Mouse (Mus musculus): Measurements from ENCODE around the gene Rasgrp4. TPM values are rescaled to one million over a fixed set of nuclear protein-coding genes. Genes with fewer than 3 reads are reported as not detected.

Rasgrp4 gene
- total RNA-seq, 2 experiments from 2014 or later, result 3.5 to 5.5 TPM

DNA sequence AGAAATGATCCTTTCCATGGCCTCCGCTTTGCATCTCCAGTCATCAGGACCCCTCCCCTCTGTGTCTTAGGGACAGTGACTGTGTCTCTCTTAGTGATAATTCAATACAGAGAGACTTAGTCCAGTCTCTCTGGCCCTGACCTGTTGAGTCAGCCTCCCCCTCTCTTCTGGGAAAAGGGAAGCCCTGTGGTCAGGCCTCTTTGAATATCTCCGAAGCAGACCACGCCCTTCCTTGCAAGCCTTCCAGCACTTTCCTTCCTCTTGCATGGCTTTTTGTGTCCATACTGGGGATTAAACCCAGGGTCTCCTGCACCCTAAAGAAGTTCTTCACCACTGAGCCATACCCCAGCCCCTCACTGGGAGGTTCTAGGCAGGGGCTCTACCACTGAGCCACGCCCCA, 9.4 kb downstream of the Rasgrp4 start:
- no peak for ATAC-seq (replicated peaks; ENCODE audit: low FRiP score, poor library complexity, severe bottlenecking)

DNA sequence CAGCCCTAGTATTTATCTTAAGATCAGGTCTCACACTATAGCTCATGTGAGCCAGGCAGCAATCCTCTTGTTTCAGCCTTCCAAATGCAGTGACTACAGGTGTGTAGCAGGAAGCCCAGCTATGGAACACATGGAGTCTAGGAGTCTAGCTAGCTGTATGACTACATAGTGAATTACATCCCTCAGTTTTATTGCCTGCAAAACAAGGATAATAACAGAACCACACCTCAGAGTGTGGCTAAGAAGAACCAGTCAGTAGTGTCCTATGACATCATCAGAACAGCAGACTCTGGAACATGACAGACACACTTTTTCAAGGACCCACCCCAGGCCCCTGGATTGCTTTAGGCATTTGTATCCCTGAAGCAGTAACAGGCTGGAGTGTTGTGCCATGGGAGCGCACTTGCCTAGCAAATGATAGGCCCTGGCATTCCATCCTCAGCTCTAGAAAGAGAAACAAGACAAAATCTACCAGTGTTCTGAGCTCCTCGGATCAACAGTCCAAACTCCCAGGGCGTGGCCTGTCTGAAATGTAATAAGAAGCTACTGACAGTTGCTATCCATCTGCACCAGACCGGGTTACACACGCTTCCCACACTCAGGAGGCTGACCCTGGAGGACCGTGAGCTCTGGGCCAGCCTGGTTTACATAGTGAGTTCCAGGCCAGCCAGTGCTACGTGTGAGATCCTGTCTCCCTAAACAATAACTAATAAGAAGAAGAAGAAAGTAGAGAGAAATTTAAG, 12.1 kb downstream of the Rasgrp4 start:
- no peak for ATAC-seq (replicated peaks; ENCODE audit: low FRiP score, poor library complexity, severe bottlenecking)

DNA sequence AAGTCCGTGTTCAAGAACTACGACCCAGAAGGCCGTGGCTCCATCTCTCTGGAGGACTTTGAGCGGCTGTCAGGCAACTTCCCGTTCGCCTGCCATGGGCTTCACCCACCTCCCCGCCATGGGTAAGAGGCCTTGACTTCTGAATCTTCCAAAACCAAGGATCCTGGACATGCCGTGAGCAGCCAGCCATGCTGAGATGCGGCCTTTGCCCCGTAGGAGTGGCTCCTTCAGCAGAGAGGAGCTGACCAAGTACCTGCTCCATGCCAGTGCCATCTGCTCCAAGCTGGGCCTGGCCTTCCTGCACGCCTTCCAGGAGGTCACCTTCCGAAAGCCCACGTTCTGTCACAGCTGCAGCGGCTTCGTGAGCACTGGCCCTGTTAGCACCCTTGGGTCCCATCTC, 14.1 kb downstream of the Rasgrp4 start:
- ATAC-seq (replicated peaks; ENCODE audit: low FRiP score, poor library complexity, severe bottlenecking), result no peak

DNA sequence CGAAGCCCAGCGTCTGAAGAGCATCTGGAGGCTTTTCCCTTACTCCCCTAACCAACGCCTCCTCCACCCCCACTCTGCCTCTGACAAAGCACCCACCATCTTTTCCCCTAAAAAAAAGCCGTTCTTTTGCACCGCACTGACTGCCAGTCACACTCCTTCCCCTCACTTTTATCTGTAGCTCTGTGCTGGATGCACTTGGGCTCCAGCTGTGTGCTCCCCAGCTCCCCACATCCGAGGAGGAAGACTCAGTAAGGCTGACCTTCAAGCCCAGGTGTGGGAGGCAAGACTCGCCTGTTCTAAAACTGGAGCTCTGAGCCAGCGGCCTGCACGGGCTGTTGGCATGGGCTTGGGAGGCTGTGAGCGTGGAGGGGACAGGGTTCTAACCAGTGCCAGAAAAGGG, 16.8 kb downstream of the Rasgrp4 start:
- no peak for ATAC-seq (replicated peaks; ENCODE audit: low FRiP score, poor library complexity, severe bottlenecking)

DNA sequence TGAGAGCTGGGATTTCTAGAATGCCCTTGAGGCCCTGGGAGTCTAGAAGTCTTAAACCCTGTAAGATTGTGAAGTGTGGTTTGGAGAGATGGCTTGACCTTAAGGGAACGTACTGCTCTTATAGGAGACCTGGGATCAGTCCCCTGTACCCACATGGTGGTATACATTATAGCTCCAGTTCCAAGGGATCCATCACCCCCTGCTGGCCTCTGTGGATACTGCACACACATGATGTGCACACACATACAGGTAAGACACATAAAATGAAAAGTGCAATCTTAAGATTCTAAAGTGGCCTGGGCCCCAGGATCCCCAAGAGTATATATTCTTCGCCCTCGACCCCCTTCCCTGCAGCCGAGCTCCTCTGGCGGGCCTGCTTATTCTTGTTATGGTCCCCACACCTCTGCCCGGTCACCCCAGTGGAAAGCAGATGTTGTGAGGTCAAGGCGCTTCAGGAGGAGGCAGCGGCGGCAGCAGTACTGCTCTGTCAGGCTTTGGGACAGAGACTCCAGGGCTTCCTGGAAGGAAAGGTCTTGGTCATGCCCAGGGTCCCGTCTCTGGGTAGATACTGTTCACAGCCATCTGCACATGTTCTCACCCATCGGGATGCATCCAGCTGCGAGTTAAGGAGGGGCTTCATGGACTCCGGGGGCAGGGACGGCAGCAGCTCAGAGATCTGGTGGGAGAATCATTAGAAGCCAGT, 19.5 kb downstream of the Rasgrp4 start:
- ATAC-seq (replicated peaks; ENCODE audit: low FRiP score, poor library complexity, severe bottlenecking), result no peak

DNA sequence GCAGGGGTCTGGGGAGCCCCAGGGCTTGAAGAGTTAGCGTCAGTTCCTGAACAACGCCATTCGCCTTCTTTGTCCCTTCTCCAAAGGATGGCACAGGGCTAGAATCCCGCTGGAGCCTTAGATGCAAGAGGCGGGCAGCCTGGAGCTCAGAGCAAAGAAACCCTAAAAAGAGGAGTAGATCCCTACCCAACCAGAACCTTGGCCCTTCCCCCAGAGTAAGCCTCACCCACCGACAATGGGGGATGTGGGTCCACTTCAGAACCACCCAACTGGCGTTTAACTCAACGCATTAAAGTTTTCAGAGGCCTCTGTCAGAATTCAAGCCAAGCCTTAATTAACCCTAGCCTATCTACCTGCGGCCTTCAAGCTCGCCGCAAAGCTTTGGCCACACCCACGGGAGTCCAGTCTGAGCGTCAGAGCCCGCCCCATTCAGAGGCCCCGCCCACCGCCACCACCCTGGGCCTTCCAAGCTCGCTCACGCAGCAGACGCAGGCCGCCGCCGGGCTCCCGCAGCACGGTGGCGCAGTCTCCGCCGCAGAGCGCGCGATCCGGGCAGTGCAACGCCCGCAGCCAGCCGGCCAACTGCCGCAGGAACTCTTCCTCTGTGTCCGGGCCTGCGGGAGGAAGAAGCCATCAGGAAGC, 20.7 kb downstream of the Rasgrp4 start:
- peak; percentile 90 for ATAC-seq (replicated peaks; ENCODE audit: low FRiP score, poor library complexity, severe bottlenecking)

DNA sequence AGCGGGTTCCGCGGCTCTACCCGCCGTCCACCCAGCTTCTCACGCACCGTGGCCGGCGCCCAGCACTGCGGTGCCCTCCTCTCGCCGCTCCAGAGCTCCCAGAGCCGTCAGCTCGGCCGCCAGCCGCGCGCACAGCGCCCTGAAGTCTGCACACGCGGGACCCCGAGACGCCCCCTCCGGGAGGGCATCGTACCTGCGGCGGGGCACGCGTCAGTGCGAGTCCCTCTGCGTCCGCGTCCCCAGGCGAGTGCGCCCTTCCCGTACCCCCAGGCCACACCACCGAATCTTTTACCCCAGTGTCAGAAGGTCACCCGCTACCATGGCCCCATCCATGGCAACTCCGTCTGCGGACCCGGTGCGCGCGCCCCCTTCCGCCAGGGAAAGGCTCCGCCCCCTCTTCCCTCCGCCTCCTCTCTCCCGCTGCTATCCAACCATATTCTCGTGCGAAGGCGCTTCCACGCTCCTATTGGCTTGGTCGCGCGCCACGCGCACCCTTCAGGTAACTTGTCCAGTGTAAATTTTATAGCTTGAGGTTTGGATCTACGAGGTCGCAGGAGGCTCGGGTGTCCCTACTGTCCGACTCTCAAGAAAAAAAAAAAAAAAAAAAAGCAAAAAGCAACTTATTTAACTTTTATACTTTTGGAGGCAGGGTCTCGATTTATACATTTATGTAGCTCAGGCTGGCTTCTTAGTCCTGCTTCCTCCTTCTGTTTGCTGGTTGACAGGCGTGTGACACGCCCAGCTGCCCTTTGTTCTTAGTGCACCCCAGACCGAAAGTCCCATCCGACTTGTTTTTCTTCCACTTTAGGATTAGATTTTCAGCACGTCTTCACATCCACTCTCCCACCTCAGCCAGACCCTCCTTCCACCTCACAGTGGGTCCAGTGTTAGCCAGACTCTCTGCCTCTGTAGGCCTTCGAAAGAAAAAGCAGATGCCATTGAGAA, 21.5 kb downstream of the Rasgrp4 start, which contains the start of gene Fam98c:
Gene Fam98c, minus strand, starts transcription at position 397 of the 945 bp plus-strand sequence.
- ATAC-seq (replicated peaks; ENCODE audit: low FRiP score, poor library complexity, severe bottlenecking), result peak; percentile 77

DNA sequence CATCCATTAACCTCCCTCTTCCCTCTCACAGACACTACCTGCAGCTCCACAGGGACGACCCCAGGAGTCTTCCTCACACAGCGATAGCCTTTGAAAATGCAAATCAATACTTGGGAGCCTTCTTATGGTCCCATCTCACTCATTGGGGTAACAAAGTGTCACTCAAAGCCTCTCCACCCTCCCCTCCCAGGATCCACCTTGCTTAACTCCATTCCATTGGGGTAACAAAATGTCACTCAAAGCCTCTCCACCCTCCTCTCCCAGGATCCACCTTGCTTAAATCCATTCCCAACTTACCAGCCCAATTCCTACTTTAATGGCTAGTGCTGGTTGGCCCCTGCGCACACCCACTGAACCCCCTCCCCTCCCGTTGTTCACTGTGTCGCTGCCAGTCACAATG, 23.6 kb downstream of the Rasgrp4 start:
- no peak for ATAC-seq (replicated peaks; ENCODE audit: low FRiP score, poor library complexity, severe bottlenecking)

DNA sequence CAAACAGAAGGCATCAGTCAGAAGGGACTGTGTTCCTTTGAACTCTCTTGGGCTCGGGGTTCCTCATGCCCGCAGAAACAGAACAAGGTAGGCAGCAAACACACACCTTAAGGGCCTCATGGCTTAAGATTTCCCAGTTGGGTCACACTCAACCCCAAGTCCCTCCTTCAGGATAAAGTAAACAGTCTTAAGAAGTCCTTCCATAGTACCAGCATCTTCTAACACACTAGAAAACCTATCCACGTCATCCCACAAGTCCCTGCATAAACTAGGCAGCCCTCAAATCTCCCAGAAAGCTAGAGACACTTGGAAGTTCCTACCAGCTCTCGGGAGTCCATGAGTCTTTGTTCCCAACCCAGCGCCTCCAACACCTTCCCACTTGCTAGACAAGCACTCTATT, 27.6 kb downstream of the Rasgrp4 start:
- ATAC-seq (replicated peaks; ENCODE audit: low FRiP score, poor library complexity, severe bottlenecking), result no peak

DNA sequence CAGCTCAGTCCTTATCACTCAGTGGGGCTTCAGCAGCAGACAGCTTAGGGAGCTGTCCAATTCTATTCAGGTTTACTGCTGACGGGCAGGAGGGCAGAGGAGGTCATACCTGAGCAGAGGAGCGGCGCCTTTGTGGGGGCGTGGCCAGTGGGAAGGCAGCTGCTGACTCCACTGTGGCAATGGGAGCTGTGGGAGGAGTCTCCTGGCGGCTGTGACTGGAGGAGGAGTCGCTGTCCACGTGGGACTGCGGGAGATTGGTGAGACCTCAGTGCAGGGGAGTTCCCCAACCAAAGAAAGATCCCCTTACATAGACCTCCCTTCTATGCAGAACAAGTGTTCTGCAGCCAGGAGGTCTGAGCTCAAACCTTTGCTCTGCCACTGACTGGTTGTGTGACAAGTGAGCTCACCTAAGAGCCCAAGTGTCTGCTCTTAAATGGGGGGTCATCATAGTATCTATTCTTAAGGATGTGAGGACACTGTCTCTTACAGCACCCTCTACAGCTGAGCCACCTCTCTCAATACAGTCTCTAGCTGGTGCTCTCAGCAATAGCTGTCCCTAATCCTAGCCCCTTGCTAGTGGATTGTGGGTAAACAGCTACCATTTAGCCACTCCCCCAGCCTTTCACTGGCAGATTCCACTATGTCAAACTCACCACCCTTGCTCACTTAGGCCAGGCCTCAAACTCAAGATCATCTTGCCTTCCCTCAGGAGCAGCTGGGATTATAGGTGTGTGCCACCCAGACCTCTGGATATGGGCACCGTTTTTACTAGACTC, 28.3 kb downstream of the Rasgrp4 start:
- peak; percentile 59; the same call in 1 of the 2 replicates for ATAC-seq (replicated peaks; ENCODE audit: low FRiP score, poor library complexity, severe bottlenecking)

DNA sequence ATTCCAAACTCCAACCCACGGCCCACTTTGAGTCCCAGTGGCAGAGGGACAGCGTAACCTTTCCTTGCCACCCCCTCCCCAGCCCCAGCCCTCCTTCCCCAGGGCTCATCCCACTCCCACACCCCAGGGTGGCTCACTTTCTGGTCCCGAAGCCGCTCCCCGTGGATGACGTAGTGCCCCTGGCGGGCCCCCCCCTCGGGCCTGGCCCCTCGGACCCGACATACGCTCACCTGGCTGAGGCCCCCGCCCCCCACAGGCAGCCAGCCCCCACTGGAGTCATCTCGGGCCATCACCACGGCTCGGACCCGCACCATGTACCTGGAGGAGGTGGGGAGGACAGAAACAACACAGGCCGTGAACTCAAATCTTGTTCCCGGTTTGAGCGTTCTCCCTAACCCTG, 33.0 kb downstream of the Rasgrp4 start:
- ATAC-seq (replicated peaks; ENCODE audit: low FRiP score, poor library complexity, severe bottlenecking), result no peak

DNA sequence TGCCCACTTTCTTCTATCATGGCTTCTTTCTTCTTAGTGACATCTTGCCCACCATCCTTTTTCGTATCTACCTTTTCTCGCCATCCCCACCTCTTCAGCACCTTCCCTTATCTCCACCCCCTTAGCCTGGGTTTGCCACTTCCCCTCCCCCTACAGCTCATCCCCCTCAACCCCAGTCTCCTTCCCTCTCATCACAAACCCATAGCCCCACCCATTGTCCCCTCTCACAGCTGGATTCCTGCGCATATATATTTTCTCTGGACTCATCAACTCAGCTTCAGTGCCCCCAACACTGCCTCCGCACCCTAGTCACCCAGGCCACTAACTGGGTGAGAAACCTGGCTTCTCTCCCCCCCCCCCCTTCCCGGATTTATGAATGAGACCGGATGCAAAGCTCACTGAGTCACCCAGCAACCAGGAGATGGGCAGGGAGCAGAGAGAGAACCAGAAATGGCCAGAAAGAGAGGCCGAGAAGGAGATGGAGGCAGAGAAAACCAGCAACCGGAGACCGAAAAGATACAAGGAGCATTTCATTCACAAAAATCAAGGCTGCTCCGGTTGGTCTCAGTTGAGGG, 33.6 kb downstream of the Rasgrp4 start:
- no peak for ATAC-seq (replicated peaks; ENCODE audit: low FRiP score, poor library complexity, severe bottlenecking)

DNA sequence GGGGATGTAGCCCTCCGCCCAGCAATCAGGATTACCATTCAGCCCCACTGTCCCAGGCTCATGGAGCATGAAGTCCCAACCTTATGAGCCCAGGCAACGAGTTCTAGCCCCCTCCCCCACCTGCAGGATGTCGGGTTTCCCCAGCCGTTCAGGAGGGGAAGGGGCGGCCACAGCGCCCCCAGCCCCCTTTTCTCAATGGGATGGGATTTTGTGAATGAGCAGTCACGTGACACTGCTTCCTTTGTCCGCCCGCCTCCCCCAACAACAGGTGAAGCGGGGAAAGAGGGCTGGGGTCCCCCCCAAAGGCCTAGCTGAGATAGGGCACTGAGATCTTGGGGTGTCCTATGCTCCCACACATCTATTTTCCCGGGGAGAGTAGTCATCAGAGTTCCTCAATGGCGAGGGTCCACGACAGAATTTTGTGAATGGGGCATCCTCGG, 34.2 kb downstream of the Rasgrp4 start:
- no peak for ATAC-seq (replicated peaks; ENCODE audit: low FRiP score, poor library complexity, severe bottlenecking)

DNA sequence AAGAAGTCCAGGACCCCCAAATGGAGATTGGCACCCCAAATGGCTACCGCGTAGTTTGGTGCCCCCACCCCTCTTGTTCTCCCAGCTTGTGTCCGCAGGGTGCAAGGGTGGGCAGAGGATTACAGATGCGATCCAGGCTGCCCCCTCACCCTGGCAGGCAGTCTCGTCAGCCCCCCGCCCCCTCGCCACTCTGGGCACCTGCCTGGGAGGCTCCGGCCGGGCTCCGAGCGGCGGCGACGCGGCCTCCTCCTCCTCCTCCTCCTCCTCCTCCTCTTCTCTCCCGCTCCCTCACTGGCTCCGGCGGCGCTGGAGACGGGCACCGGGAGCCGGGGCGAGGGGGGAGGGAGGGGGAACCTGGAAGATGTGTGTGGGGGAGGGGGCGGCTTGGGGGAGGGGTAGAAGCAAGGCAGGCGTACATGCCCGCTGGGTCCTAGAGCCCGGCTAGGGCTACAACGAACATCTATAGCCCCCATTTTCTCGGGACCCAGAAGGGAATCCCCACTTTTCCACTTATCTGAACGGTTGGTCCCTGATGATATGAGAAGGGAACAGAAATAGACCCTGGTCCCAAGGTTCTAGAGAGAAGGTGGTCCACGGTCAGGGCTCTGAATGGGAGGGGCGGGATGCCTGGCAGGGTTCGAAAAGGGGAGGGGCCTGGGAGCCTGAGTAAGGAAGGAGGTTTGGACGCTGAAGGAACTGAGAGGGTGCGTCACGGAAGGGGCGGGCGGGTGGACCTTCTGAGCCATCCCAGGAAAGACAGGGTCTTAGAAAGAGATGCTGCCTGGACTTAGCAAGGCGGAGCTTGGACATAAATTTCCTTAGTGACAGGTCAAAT, 34.8 kb downstream of the Rasgrp4 start:
- no peak for ATAC-seq (replicated peaks; ENCODE audit: low FRiP score, poor library complexity, severe bottlenecking)

DNA sequence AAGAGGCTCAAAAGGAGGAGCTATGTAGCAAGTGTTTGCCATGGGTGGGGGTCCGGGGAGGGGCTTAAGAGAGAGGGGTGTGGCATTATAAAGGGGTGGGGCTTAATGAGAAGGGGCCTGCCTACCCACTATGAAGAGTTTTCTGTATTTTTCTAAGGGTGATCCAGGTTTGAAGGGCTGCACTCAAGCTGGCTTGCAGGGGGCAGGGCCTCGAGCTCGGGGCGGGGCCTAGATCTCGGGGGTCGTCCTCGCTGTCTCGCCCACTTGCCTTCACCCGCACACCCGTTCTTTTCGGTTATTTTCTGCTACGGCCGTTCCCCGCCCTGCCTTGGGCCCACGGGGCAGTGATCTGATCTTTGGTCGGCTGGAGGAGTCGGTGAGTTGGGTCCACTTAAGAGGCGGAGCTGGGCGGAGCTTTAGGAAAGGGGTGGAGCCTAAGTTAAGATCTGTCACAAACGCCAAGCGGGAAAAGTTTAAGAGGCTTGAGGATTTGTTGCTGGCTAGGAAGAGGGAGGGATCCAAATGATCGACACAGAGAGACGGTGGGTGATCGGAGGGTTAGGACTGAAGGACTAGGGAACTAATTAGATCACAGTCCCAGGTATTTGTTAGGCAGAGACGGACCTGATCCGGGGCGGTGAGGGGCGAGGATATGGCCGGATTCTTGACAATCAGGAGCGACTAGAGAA, 35.6 kb downstream of the Rasgrp4 start, which contains the start of the genes Ggn and Spred3:
Gene Ggn, plus strand, starts transcription at position 145 of the 689 bp plus-strand sequence.
Gene Spred3, minus strand, starts transcription at position 346 of the 689 bp plus-strand sequence.
- ATAC-seq (replicated peaks; ENCODE audit: low FRiP score, poor library complexity, severe bottlenecking), result peak; percentile 68

DNA sequence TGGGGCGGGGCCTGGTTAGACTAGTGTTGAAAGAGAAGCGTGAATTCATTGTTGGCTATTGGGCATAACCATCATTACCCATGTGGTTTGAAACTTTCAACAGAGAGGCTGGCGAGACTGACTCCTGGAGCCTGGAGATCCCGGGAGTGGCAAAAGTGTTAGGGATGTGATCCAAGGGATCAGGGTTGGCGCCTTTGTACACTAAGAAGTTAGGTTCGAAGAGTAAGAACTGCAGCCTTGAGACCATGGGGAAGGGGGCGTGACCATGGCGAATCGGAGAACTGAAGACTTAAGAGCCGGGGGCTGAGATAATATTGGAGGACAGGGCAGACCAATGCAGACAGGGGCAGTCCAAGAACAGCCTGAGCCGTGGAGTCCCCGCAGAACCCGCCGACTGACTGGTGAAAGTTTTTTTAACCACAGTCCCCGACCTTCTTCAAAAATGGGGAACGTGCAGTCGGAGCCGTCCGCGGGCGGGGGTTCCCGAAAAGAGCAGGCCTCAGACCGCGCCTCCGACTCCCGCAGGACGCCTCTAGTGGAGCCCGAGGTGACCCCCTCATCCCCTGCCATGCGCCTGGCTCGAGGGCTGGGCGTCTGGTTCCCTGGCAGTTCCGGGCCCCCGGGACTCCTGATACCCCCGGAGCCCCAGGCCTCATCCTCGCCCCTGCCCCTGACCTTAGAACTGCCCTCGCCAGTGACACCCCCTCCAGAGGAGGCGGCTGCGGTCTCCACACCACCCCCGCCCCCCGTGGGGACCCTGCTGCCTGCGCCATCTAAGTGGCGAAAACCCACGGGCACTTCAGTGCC, 36.3 kb downstream of the Rasgrp4 start:
- ATAC-seq (replicated peaks; ENCODE audit: low FRiP score, poor library complexity, severe bottlenecking), result no peak
